Mouse (Mus musculus) heart, embryonic 14.5 days (tissue): Measurements from ENCODE around the gene Taldo1. TPM values are rescaled to one million over a fixed set of nuclear protein-coding genes. Genes with fewer than 3 reads are reported as not detected.
A peak's percentile ranks its signal among the peaks of the same experiment; 100 is the strongest.

Experiments
- ATAC-seq: fragments of 200-750 bp; cut with Nextera tagmentation; 2 replicates; pipeline ENCODE4 v1.8.0; 2017; ENCODE audit warnings: low read depth, moderate TSS enrichment; ENCODE audit not compliant: insufficient number of reproducible peaks, insufficient read depth, low FRiP score
- H3K27ac ChIP-seq, 2 experiments: fragments of 200-500 bp in 1 of 2; fragments of 300-500 bp in 1 of 2; sonication (generic) in 1 of 2; replicated peaks in 1 of 2; 2 replicates each; pipeline ENCODE4 v1.5.1; 2012 to 2014; ENCODE audit warnings: low read depth in 2 of 2, low read length in 2 of 2, control low read depth in 1 of 2, mild to moderate bottlenecking in 1 of 2, mixed read lengths in 1 of 2; ENCODE audit not compliant: control insufficient read depth in 1 of 2, insufficient read depth in 1 of 2
- H3K27me3 ChIP-seq: fragments of 300-500 bp; sonication (generic); 2 replicates; pipeline ENCODE4 v1.6.1; 2014; ENCODE audit warnings: mild to moderate bottlenecking, low read length, control low read depth; ENCODE audit not compliant: control insufficient read depth, insufficient read depth
- H3K36me3 ChIP-seq: fragments of 300-500 bp; sonication (generic); 2 replicates; pipeline ENCODE4 v1.6.1; 2014; ENCODE audit warnings: mild to moderate bottlenecking, control low read depth, low read length, mixed read lengths; ENCODE audit not compliant: control insufficient read depth, insufficient read depth
- H3K4me1 ChIP-seq, 2 experiments: fragments of 200-500 bp in 1 of 2; fragments of 300-500 bp in 1 of 2; sonication (generic) in 1 of 2; 2 replicates each; pipeline ENCODE4 v1.6.1; 2012 to 2014; ENCODE audit warnings: low read length in 2 of 2, control low read depth in 1 of 2, mixed read lengths in 1 of 2; ENCODE audit not compliant: control insufficient read depth in 2 of 2, insufficient read depth in 2 of 2
- H3K4me2 ChIP-seq: fragments of 300-500 bp; sonication (generic); 2 replicates; pipeline ENCODE4 v1.6.1; 2014; ENCODE audit warnings: mild to moderate bottlenecking, low read length
- H3K4me3 ChIP-seq, 2 experiments: fragments of 200-500 bp in 1 of 2; fragments of 300-500 bp in 1 of 2; sonication (generic) in 1 of 2; 2 replicates each; pipeline ENCODE4 v1.5.1; 2012 to 2014; ENCODE audit warnings: low read length in 2 of 2, mild to moderate bottlenecking in 2 of 2, control low read depth in 1 of 2, low read depth in 1 of 2, moderate library complexity in 1 of 2; ENCODE audit not compliant: control insufficient read depth in 1 of 2, insufficient read depth in 1 of 2
- H3K9ac ChIP-seq: fragments of 300-500 bp; sonication (generic); 2 replicates; pipeline ENCODE4 v1.6.1; 2014; ENCODE audit warnings: mild to moderate bottlenecking, low read length
- H3K9me3 ChIP-seq: fragments of 300-500 bp; sonication (generic); 2 replicates; pipeline ENCODE4 v1.6.1; 2016; ENCODE audit warnings: low read length, control low read depth; ENCODE audit not compliant: control insufficient read depth
- WGBS: fragments of 180-500 bp; shearing (Covaris S2); extraction: QIAGEN DNeasy Blood & Tissue Kit; methylation state at CpG from one replicate; pipeline ENCODE4 v1.1.7; 2014; 5-methylcytosine and 5-hydroxymethylcytosine counted together
- polyA plus RNA-seq: library from polyadenylated mRNA; unstranded; fragments of >200 nt; fragmentation: Nextera tagmentation; extraction: Ambion mirVana; gene quantifications from 2 replicates; pipeline ENCODE4 v1.2.1, GENCODE M21; 2014

Gene Taldo1
- polyA plus RNA-seq, 1 experiment from 2014 or later: 221 TPM

DNA sequence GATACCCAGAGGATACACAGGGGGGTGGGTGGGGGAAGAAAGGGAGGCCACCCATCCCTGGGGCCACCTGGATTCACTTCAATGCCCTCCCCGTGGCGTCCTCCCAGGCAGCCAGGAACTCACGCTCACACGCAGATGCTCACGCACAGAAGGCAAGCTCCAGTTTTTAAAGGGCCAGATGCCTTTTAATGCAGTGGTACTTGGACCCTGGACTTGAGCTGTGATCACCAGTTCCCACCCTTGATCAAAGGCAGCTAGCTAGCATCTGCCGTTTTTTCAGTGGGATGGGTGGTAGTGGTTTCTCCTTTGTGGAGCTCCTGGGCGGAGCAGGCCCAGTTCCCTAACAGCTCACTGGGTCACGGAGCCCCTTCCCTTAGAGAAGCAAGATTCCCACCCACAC lies 42.5 kb downstream of the Taldo1 start:
- Histone ChIP-seq H3K4me2 (peak overlapping the region; percentile 81), H3K9me3 (no peaks in the 10 kb centered on the region), H3K4me1 (peaks cover 28 to 40% of the 10 kb centered on the region in 2 experiments), H3K27me3 (no peaks in the 10 kb centered on the region), H3K36me3 (peaks cover 50% of the 10 kb centered on the region), H3K4me3 (peak overlapping the region; percentile 50 to 58), H3K9ac (peak overlapping the region; percentile 73), H3K27ac (peak overlapping the region in 1 of 2 experiments; percentile 61; a peak in 1 of 4 replicates)
- no peak for ATAC-seq
- WGBS: 20% methylated on average over 8 of the region's 8 CpGs

DNA sequence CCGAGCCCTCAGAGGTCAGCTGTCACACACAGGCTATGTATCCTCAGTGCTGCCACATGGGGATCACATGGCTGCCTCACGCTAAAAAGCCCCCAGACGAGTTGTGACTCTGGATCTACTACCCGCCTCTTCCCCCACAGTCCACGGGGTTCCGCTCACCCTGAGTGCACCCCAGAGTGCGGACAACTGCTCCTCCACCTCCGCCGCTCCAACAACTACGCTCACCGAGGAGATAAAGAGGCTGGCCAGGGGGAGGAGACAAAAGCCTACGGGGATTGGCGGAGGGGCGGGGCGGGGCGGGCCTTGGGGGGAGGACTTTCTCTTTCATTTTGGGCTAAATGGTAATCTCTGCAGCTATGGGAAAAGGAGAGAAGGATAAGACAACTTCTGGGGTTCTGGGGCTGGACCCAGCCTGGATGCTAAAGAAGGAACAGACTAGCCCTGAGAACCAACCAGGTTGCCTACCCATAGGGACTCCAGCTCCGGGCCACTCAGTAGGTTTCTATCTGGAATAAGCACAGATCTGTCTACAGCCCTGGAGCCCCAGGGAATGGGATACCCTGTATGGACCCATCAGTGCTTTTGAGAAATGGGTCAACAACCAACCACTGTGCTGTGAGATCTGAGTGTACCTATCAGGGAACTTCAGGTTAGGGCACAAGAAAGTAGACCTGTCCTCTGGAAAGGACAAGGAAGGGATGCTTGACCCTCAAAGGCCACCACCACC lies 43.3 kb downstream of the Taldo1 start:
- 3% methylated on average over 17 of the region's 17 CpGs for WGBS
- Histone ChIP-seq H3K36me3 (peaks cover 55% of the 10 kb centered on the region), H3K4me2 (peak overlapping the region; percentile 81), H3K4me3 (peak overlapping the region; percentile 50 to 58), H3K4me1 (peaks cover 21 to 32% of the 10 kb centered on the region in 2 experiments), H3K9ac (peak overlapping the region; percentile 73), H3K27me3 (no peaks in the 10 kb centered on the region), H3K27ac (peak overlapping the region in 1 of 2 experiments; percentile 61; a peak in 2 of 4 replicates), H3K9me3 (no peaks in the 10 kb centered on the region)
- peak; percentile 12; the same call in 1 of the 2 replicates for ATAC-seq

DNA sequence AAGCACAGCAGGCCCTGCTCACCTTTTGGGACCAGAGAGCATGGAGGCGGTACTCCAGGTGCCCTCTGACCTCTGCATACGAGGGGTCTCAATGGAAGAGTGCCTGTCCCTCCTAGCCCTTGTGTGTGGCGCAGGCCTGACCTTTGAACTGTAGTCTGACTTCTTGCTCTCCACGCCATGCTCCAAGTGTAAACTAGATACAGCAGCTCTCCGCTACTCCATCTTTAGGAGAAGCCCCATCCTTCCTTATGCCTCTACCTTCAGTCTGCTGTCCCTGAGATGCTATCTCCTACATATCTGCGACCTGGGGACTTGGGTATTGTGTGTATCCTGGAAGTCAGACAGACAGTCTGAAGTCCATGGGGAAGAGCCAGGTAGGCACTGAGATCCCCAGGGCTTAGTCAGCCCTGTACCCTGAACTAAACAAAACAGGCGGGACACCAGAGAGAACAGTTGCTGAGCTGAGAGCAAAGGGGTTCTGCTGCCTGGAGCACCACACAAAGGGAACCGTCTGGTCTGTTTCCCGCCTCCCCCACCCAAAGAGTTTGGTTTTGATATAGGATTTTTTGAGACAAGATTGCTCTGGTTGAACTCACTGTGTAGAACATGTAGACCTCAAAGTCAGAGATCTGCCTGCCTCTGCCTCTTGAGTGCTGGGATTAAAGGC lies 44.0 kb downstream of the Taldo1 start:
- WGBS: 92% methylated on average over 9 of the region's 9 CpGs
- H3K9ac ChIP-seq: peak overlapping the region; percentile 73; the same call in 1 of the 2 replicates
- H3K9me3 ChIP-seq: no peaks in the 10 kb centered on the region
- peaks cover 24 to 33% of the 10 kb centered on the region in 2 experiments for H3K4me1 ChIP-seq
- no peaks in the 10 kb centered on the region for H3K27me3 ChIP-seq
- H3K4me3 ChIP-seq: peak overlapping the region in 1 of 2 experiments; percentile 50; a peak in 1 of 4 replicates
- H3K4me2 ChIP-seq: no peak overlapping the region
- no peak overlapping the region for H3K27ac ChIP-seq
- H3K36me3 ChIP-seq: peaks cover 50% of the 10 kb centered on the region
- ATAC-seq: no peak

DNA sequence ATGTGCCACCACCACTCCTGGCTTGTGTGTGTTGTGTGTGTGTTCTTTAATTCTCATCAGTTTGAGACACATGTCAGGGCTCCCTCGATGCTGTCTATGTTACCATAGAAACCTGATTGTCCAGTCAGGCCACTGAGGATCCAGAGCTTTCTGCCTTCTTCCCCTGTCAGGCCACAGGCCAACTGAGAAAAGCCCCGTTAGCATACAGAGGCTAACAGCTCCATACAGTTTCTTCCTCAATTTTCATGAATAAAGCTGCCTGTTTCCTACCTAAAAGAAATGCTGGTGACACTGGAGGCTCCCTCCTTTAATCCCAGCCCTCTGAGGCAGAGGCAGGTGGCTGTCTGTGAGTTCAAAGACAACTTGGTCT lies 44.5 kb downstream of the Taldo1 start:
- no peak for ATAC-seq
- H3K27ac ChIP-seq: no peak overlapping the region
- no peaks in the 10 kb centered on the region for H3K9me3 ChIP-seq
- H3K4me2 ChIP-seq: peak overlapping the region; percentile 92
- 59% methylated on average over 2 of the region's 2 CpGs for WGBS
- peaks cover 24 to 33% of the 10 kb centered on the region in 2 experiments for H3K4me1 ChIP-seq
- no peaks in the 10 kb centered on the region for H3K27me3 ChIP-seq
- peaks cover 50% of the 10 kb centered on the region for H3K36me3 ChIP-seq
- H3K4me3 ChIP-seq: peak overlapping the region; percentile 71 to 96; a peak in 3 of 4 replicates
- peak overlapping the region; percentile 83 for H3K9ac ChIP-seq

DNA sequence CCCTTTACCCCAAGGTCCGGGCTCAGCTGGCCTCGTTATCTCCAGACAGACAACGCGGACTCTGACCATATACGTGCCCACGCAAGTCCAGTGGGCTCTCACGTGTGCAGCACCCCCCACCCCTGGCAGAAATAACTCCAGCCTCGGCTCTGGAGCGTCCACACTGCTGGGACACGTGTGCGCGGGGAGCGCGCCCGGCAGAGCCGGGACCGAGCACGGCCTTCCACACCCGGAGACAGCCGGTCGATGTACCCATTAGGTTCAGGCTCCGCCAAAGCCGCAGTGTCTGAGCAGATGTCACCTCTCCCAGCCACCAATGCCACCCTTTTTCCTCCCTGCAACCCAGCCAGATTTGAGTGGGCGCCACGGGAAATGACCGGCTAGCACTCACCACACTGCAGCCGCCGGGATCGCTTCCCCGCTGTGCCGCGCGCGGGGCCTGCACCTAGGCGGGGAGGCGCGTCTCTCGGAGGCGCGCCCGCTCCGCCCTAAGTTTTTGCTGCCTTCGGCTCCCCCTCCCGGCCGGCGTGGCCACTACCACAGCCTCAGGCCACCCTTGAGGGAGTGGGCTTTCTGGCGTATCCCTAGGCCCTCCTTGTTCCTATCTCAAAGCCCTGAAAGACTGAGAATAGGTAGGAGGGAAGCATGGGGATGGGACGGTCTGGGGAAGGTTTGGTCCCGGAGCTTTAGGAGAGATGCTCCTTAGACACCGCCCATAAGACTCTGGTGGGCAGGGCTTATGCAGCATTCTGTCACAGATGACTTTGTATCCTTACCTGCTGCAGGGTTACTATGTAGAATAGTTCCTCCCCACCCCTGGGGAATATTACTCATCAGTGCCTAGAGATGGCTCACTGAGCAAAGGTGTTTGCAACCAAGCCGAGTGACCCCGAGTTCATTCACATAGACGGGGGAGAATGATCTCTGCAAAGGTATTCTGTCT lies 45.5 kb downstream of the Taldo1 start, which contains the start of gene Slc25a22:
TSS of gene Slc25a22 (minus strand) at position 715 of the 943 bp plus-strand sequence.
- H3K4me1 ChIP-seq: peaks cover 24 to 37% of the 10 kb centered on the region in 2 experiments
- H3K4me2 ChIP-seq: peak within 1 kb of the TSS; percentile 92
- H3K9ac ChIP-seq: peak within 1 kb of the TSS; percentile 83
- H3K27me3 ChIP-seq: no peaks in the 10 kb centered on the region
- H3K4me3 ChIP-seq: peak within 1 kb of the TSS; percentile 71 to 96
- H3K9me3 ChIP-seq: no peaks in the 10 kb centered on the region
- peaks cover 42% of the 10 kb centered on the region for H3K36me3 ChIP-seq
- ATAC-seq: peak; percentile 65
- peak within 1 kb of the TSS; percentile 34 to 63; a peak in 2 of 4 replicates for H3K27ac ChIP-seq
- WGBS: 5% methylated on average over 53 of the region's 53 CpGs

DNA sequence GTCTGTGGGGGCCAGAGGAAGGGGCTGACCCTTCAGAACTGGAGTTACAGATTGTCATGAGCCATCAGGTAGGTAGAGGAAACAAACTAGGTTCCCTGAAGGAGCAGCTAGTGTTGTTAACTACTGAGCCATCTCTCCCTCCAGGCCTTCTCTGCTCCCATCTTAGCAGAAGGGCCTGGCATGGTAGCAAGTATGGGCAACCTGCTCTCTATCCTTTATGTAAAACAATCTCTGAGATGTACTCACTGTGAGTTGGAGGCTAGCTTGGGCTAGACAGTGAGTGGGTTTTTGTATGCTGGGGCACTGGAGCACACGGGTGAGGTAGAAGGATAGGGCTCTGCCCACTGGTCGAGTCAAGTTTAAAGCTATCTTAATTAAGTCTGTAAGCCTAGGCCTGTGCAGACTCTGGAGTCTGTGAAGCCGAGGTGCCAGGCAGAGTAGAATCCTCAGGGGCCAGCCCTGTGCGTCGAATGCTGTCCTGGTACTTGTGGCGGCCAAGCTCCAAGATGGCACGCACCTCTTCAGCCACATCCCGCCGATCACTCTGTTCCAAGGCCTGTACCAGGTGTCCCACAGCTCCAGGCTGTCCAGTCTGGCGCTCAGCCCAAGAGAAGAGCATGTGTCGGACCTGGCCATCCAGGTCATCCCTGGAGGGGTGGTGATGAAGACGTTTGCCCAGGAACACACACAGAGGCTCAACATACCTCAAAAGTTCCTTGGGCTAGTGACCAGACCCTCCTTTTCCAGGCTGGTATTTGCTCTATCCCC lies 46.4 kb downstream of the Taldo1 start:
- H3K9me3 ChIP-seq: no peaks in the 10 kb centered on the region
- no peak overlapping the region for H3K4me3 ChIP-seq
- H3K27ac ChIP-seq: no peak overlapping the region
- H3K9ac ChIP-seq: no peak overlapping the region
- no peak for ATAC-seq
- H3K27me3 ChIP-seq: no peaks in the 10 kb centered on the region
- WGBS: 89% methylated on average over 12 of the region's 12 CpGs
- no peak overlapping the region for H3K4me2 ChIP-seq
- H3K36me3 ChIP-seq: peaks cover 37% of the 10 kb centered on the region
- peaks cover 33 to 46% of the 10 kb centered on the region in 2 experiments for H3K4me1 ChIP-seq
